Mouse (Mus musculus) liver, postnatal 0 days (tissue): Measurements from ENCODE around the gene Slc6a20a.

Experiments used
- CTCF ChIP-seq: sonication (generic); IDR thresholded peaks from 2 replicates; pipeline ENCODE4 v1.5.1; 2016; ENCODE audit warnings: antibody characterized with exemption, low read depth
- EP300 ChIP-seq: IDR thresholded peaks from 2 replicates; pipeline ENCODE4 v1.6.1; 2016; ENCODE audit warnings: antibody characterized with exemption, low read depth, mild to moderate bottlenecking

GRCm38 (mm10) chr9:123678327-123679105 is at the start of gene Slc6a20a, which contains the start of gene Ccr9:
- no peak for TF ChIP-seq CTCF
- no peak; the same call in 1 of the 2 replicates for TF ChIP-seq EP300
